Mouse (Mus musculus) CH12.LX (cell line): ENCODE measurements around the gene Tnnt2. TPM values are rescaled to one million over a fixed set of nuclear protein-coding genes. Genes with fewer than 3 reads are reported as not detected.

Source experiments
- DNase-seq: peaks from one replicate; pipeline ENCODE4 v3.0.0-alpha.2; 2013; ENCODE audit errors: extremely low read depth
- H3K27ac ChIP-seq: 2 replicates; pipeline ENCODE4 v1.5.1; 2012; ENCODE audit warnings: low read depth, mild to moderate bottlenecking, control low read depth, moderate library complexity; ENCODE audit not compliant: insufficient read depth
- H3K27me3 ChIP-seq: replicated peaks from 2 replicates; pipeline ENCODE3; 2012; ENCODE audit warnings: inconsistent platforms
- H3K36me3 ChIP-seq, 2 experiments: replicated peaks in 1 of 2; 2 replicates each; pipeline versions ENCODE3 to v1.6.1; 2012; ENCODE audit warnings: inconsistent platforms in 1 of 2, low read length in 1 of 2, mild to moderate bottlenecking in 1 of 2, mixed read lengths in 1 of 2, moderate library complexity in 1 of 2; ENCODE audit not compliant: control insufficient read depth in 1 of 2, insufficient read depth in 1 of 2
- H3K4me1 ChIP-seq, 2 experiments: 2 replicates each; pipeline ENCODE4 v1.6.1; 2012; ENCODE audit warnings: inconsistent platforms in 1 of 2, moderate library complexity in 1 of 2; ENCODE audit not compliant: insufficient read depth in 2 of 2, control insufficient read depth in 1 of 2
- H3K4me2 ChIP-seq: 2 replicates; pipeline ENCODE4 v1.6.1; 2012; ENCODE audit warnings: low read depth, mild to moderate bottlenecking, control low read depth; ENCODE audit not compliant: poor library complexity, insufficient read depth, severe bottlenecking
- H3K4me3 ChIP-seq, 3 experiments: fragments of 150-350 bp in 1 of 3; sonication (generic) in 1 of 3; replicated peaks in 1 of 3; 2 replicates each; pipeline versions ENCODE3 to v1.5.1; 2011 to 2012; ENCODE audit warnings: low read depth in 2 of 3, low read length in 2 of 3, mild to moderate bottlenecking in 2 of 3, moderate library complexity in 2 of 3, control low read depth in 1 of 3, improper control_type of control experiment in 1 of 3, inconsistent platforms in 1 of 3, mixed read lengths in 1 of 3; ENCODE audit not compliant: poor library complexity in 1 of 3
- H3K79me2 ChIP-seq: replicated peaks from 2 replicates; pipeline ENCODE4 v1.6.1; 2012; ENCODE audit warnings: mild to moderate bottlenecking, moderate library complexity; ENCODE audit not compliant: control insufficient read depth, poor library complexity, insufficient read depth, severe bottlenecking; ENCODE audit errors: extremely low read depth
- H3K9ac ChIP-seq: 2 replicates; pipeline ENCODE4 v1.6.1; 2012; ENCODE audit warnings: low read depth, mild to moderate bottlenecking, control low read depth, moderate library complexity; ENCODE audit not compliant: insufficient read depth
- H3K9me3 ChIP-seq: replicated peaks from 2 replicates; pipeline ENCODE3; 2012; ENCODE audit warnings: low read length, inconsistent platforms, mixed read lengths
- BHLHE40 ChIP-seq: IDR thresholded peaks from 2 replicates; pipeline ENCODE4 v1.6.1; 2011; ENCODE audit warnings: mild to moderate bottlenecking, low read depth, low read length, improper control_type of control experiment
- CHD1 ChIP-seq: IDR thresholded peaks from 2 replicates; pipeline ENCODE4 v1.6.1; 2012; ENCODE audit warnings: low read depth, low read length, improper control_type of control experiment, inconsistent platforms
- CTCF ChIP-seq, 2 experiments: IDR thresholded peaks in 1 of 2; conservative IDR thresholded peaks in 1 of 2; 2 replicates each; pipeline ENCODE4 v1.5.1; 2011 to 2012; ENCODE audit warnings: low read depth in 2 of 2, low read length in 2 of 2, improper control_type of control experiment in 1 of 2, inconsistent platforms in 1 of 2, mild to moderate bottlenecking in 1 of 2, moderate library complexity in 1 of 2
- EP300 ChIP-seq: IDR thresholded peaks from 2 replicates; pipeline ENCODE4 v1.6.1; 2011; ENCODE audit warnings: low read length, improper control_type of control experiment
- ETS1 ChIP-seq: conservative IDR thresholded peaks from 2 replicates; pipeline ENCODE4 v1.6.1; 2012; ENCODE audit warnings: low read depth, mild to moderate bottlenecking, inconsistent platforms, low read length, improper control_type of control experiment, moderate library complexity
- GABPA ChIP-seq: IDR thresholded peaks from 2 replicates; pipeline ENCODE4 v1.6.1; 2012; ENCODE audit warnings: low read depth, low read length, improper control_type of control experiment, inconsistent platforms; ENCODE audit not compliant: insufficient replicate concordance
- HCFC1 ChIP-seq: IDR thresholded peaks from 2 replicates; pipeline ENCODE4 v1.6.1; 2012; ENCODE audit warnings: low read depth, mild to moderate bottlenecking, inconsistent platforms, low read length, improper control_type of control experiment
- IRF4 ChIP-seq: IDR thresholded peaks from 2 replicates; pipeline ENCODE4 v1.6.1; 2014; ENCODE audit warnings: low read depth, mild to moderate bottlenecking, inconsistent platforms, low read length, improper control_type of control experiment
- JUND ChIP-seq: conservative IDR thresholded peaks from 2 replicates; pipeline ENCODE4 v1.6.1; 2011; ENCODE audit warnings: low read depth, low read length, improper control_type of control experiment
- MAX ChIP-seq: IDR thresholded peaks from 2 replicates; pipeline ENCODE4 v1.6.1; 2011; ENCODE audit warnings: low read length, improper control_type of control experiment
- MAZ ChIP-seq: IDR thresholded peaks from 2 replicates; pipeline ENCODE4 v1.6.1; 2012; ENCODE audit warnings: low read depth, mild to moderate bottlenecking, inconsistent platforms, low read length, improper control_type of control experiment, moderate library complexity
- MEF2A ChIP-seq: IDR thresholded peaks from 2 replicates; pipeline ENCODE4 v1.6.1; 2014; ENCODE audit warnings: low read depth, mild to moderate bottlenecking, inconsistent platforms, low read length, improper control_type of control experiment, borderline replicate concordance
- MXI1 ChIP-seq: IDR thresholded peaks from 2 replicates; pipeline ENCODE4 v1.6.1; 2011; ENCODE audit warnings: mild to moderate bottlenecking, low read depth, low read length, improper control_type of control experiment
- MYC ChIP-seq: IDR thresholded peaks from 2 replicates; pipeline ENCODE4 v1.6.1; 2011; ENCODE audit warnings: low read depth, mild to moderate bottlenecking, improper control_type of control experiment, low read length
- NELFE ChIP-seq: IDR thresholded peaks from 2 replicates; pipeline ENCODE4 v1.6.1; 2011; ENCODE audit warnings: low read depth, low read length, improper control_type of control experiment
- NRF1 ChIP-seq: IDR thresholded peaks from 2 replicates; pipeline ENCODE4 v1.6.1; 2014; ENCODE audit warnings: low read depth, mild to moderate bottlenecking, inconsistent platforms, low read length, improper control_type of control experiment, moderate library complexity
- PAX5 ChIP-seq: IDR thresholded peaks from 2 replicates; pipeline ENCODE4 v1.6.1; 2012; ENCODE audit warnings: low read length, inconsistent platforms, mixed read lengths
- RCOR1 ChIP-seq: conservative IDR thresholded peaks from 2 replicates; pipeline ENCODE4 v1.6.1; 2012; ENCODE audit warnings: low read depth, mild to moderate bottlenecking, inconsistent platforms, low read length, improper control_type of control experiment
- SIN3A ChIP-seq: IDR thresholded peaks from 2 replicates; pipeline ENCODE4 v1.6.1; 2012; ENCODE audit warnings: low read length, improper control_type of control experiment, inconsistent platforms
- SMC3 ChIP-seq: IDR thresholded peaks from 2 replicates; pipeline ENCODE4 v1.6.1; 2011; ENCODE audit warnings: low read depth, low read length, improper control_type of control experiment
- TBP ChIP-seq: conservative IDR thresholded peaks from 2 replicates; pipeline ENCODE4 v1.6.1; 2011; ENCODE audit warnings: low read depth, low read length, improper control_type of control experiment
- TCF12 ChIP-seq: IDR thresholded peaks from 2 replicates; pipeline ENCODE4 v1.6.1; 2014; ENCODE audit warnings: low read depth, mild to moderate bottlenecking, inconsistent platforms, low read length, improper control_type of control experiment
- ZC3H11A ChIP-seq: IDR thresholded peaks from 2 replicates; pipeline ENCODE4 v1.6.1; 2012; ENCODE audit warnings: low read depth, mild to moderate bottlenecking, inconsistent platforms, low read length, improper control_type of control experiment
- ZNF384 ChIP-seq: IDR thresholded peaks from 2 replicates; pipeline ENCODE4 v1.6.1; 2012; ENCODE audit warnings: low read depth, low read length, improper control_type of control experiment, inconsistent platforms
- dilution Hi-C: fragments of 300-500 bp; cut with MboI; formaldehyde crosslinking; loops from 2 replicates; pipeline ENCODE4 v1.14.3; 2020; ENCODE audit warnings: low sequenced_read_pairs; ENCODE audit not compliant: extremely low pct_unique_long_range_greater_than_20kb, extremely low pct_ligation_motif_present
- in situ Hi-C: fragments of 300-500 bp; cut with MboI; formaldehyde crosslinking; loops from 3 replicates; pipeline ENCODE4 v1.14.3; 2019; ENCODE audit warnings: low sequenced_read_pairs, low pct_ligation_motif_present, low pct_unique_long_range_greater_than_20kb, mixed read lengths
- polyA plus RNA-seq: library from polyadenylated mRNA; unstranded; fragments of >175 nt; gene quantifications from 2 replicates; pipeline ENCODE4 v1.2.1, GENCODE M21; 2012; ENCODE audit warnings: low read depth; ENCODE audit not compliant: insufficient read length
- total RNA-seq, 2 experiments: library from RNA; depleted of rRNA; stranded (reverse); fragments of 300-350 nt in 1 of 2; fragments of >200 nt in 1 of 2; gene quantifications; 2 replicates each; pipeline ENCODE4 v1.2.3; 2012 to 2014

Gene Tnnt2
- total and polyA plus RNA-seq, 3 experiments: 3.6 to 31.1 (median 8.6) TPM

GRCm38 (mm10) chr1:135840675-135841395, 4.7 kb downstream of the Tnnt2 start:
- DNase-seq: peak; percentile 79
- peaks cover 8% of the 10 kb centered on the region for H3K27me3 ChIP-seq
- H3K9me3 ChIP-seq: no peaks in the 10 kb centered on the region
- H3K9ac ChIP-seq: no peak overlapping the region; the same call in 1 of the 2 replicates
- peaks cover 39 to 71% of the 10 kb centered on the region in 2 experiments for H3K4me1 ChIP-seq
- no peak overlapping the region for H3K27ac ChIP-seq
- no peak for TF ChIP-seq ZC3H11A
- TF ChIP-seq TCF12: peak; percentile 40; the same call in 1 of the 2 replicates
- 0 out of 2 replicates have a peak, but pooled peaks have one; percentile 70 for TF ChIP-seq RCOR1
- TF ChIP-seq SMC3: no peak; the same call in 1 of the 2 replicates
- TF ChIP-seq GABPA: no peak
- no peak for TF ChIP-seq ZNF384
- TF ChIP-seq MEF2A: peak; percentile 37; the same call in 1 of the 2 replicates
- peak; percentile 33; the same call in 1 of the 2 replicates for TF ChIP-seq NELFE
- no peak for TF ChIP-seq JUND
- TF ChIP-seq HCFC1: no peak
- no peak for TF ChIP-seq MAX
- TF ChIP-seq PAX5: no peak
- no peak for TF ChIP-seq BHLHE40
- no peak for TF ChIP-seq NRF1
- no peak for TF ChIP-seq TBP
- peak; percentile 37; the same call in 1 of the 2 replicates for TF ChIP-seq MXI1
- 0 out of 2 replicates have a peak, but pooled peaks have one; percentile 30 for TF ChIP-seq EP300
- TF ChIP-seq MYC: no peak
- peak in 1 of 2 experiments; percentile 40; a peak in 2 of 4 replicates for TF ChIP-seq CTCF (conservative IDR thresholded peaks at IDR 0.05 in 1 of 2, IDR thresholded peaks at IDR 0.05 in 1 of 2; ENCODE audit: low read depth in 2 of 2, low read length in 2 of 2)
- 0 out of 2 replicates have a peak, but pooled peaks have one; percentile 45 for TF ChIP-seq SIN3A
- TF ChIP-seq CHD1: no peak
- TF ChIP-seq ETS1: peak; percentile 42; the same call in 1 of the 2 replicates
- TF ChIP-seq IRF4: peak; percentile 40; the same call in 1 of the 2 replicates
- TF ChIP-seq MAZ: no peak
- peak overlapping the region; percentile 26 to 41 (median 27) for H3K4me3 ChIP-seq
- H3K79me2 ChIP-seq: no peaks in the 10 kb centered on the region
- in situ Hi-C loops (no loop called here), dilution Hi-C loops (no loop called here)
- H3K36me3 ChIP-seq: no peaks in the 10 kb centered on the region
- H3K4me2 ChIP-seq: peak overlapping the region; percentile 62
